Mouse (Mus musculus): Measurements from ENCODE around the gene Arr3. TPM values are rescaled to one million over a fixed set of nuclear protein-coding genes. Genes with fewer than 3 reads are reported as not detected.

Arr3 gene
- polyA plus RNA-seq, 1 experiment: not detected

DNA sequence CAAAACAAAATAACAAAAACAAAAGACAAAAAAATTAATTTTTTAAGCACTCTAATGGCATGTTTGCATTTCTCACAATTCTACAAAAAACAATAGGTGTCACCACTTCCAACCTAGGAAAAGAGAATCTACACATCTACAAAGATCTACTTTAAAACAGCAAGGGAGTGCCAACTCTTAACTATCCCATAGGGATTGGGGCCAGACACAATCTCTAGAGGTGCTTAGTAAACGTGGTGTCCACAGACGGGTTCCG is 20.2 kb downstream of the Arr3 start, which contains the start of gene Kif4:
Gene Kif4 (plus strand): TSS at position 192 of the 256 bp plus-strand sequence.
- no peaks in the 10 kb centered on the region for H3K4me1 ChIP-seq (ENCODE audit: control insufficient read depth, insufficient read depth, low read length)
- no peak for TF ChIP-seq CTCF (IDR thresholded peaks at IDR 0.05; ENCODE audit: borderline replicate concordance, insufficient read depth, low read length)
- TF ChIP-seq POLR2A (IDR thresholded peaks at IDR 0.05; ENCODE audit: low read depth, low read length): no peak
- peak within 1 kb of the TSS; percentile 69 for H3K27ac ChIP-seq (ENCODE audit: insufficient read depth, low read length)
- peak within 1 kb of the TSS; percentile 84 for H3K4me3 ChIP-seq (ENCODE audit: insufficient read depth, low read length)

DNA sequence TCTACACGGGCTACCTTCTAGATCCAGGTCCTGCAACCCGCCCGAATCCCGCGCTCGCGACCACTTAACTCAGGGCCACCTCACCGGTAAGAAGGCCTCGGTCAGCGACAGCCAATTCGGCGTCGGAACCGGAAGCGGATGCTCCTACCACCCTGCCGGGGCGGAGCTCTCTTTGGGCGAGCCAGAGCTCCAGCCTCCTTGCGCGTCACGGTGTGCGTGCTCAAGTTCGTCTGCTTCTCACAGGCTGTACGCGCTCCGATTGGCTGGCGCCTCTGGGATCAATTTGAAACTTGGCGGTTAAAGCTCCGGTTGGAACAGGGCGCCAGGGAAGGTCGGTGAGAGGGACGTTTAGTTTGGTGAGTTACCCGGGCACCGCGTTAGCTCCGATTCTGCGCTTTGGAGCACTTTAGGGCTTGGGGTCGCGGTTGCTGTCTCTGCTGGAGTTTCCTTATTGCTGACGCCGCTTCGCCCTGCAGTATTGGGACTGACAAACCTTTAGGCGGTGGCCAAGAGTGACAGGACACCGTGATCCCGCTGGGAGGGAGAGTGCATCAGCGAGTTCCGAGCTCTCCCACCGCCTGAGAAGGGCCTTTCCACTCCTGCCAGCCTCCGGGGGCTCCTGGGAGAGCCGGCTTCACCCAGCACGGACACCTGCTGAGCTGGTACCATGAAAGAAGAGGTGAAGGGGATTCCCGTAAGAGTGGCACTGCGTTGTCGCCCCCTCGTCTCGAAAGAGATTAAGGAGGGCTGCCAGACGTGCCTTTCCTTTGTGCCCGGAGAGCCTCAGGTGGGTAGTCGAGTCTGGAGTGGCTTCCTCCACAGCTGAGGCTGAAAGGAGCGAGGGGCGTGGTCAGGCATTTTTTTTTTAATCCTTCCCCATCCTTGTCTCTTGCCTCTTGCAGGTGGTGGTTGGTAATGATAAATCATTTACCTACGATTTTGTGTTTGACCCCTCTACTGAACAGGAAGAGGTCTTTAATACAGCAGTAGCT is 20.8 kb downstream of the Arr3 start, which contains the start of gene Pdzd11:
Gene Pdzd11 (minus strand): TSS at position 767 of the 992 bp plus-strand sequence.
- TF ChIP-seq POLR2A (IDR thresholded peaks at IDR 0.05; ENCODE audit: low read depth, low read length) (peak; percentile 85), CTCF (IDR thresholded peaks at IDR 0.05; ENCODE audit: borderline replicate concordance, insufficient read depth, low read length) (no peak)
- no peaks in the 10 kb centered on the region for H3K4me1 ChIP-seq (ENCODE audit: control insufficient read depth, insufficient read depth, low read length)
- peak within 1 kb of the TSS; percentile 84 for H3K4me3 ChIP-seq (ENCODE audit: insufficient read depth, low read length)
- H3K27ac ChIP-seq (ENCODE audit: insufficient read depth, low read length): peak within 1 kb of the TSS; percentile 69

DNA sequence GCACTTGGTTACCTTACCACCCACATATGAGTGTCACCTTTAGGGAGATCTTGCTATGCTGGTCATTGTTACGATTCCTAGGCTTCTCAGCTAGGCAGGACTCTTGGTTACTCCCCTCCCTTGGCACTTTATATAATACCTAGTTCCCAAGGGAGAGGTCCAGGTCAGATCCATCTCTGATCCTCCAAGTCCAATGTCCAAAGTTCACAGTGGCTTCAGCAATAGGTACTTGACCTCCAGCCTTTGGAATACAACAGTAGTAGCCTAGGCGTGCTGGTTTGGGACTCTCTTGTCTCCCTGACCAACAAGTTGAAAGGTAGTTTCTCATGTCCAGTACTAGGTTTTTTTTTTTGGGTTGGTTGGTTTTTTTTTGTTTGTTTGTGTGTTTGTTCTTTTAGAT is 23.8 kb downstream of the Arr3 start:
- no peak for TF ChIP-seq CTCF (IDR thresholded peaks at IDR 0.05; ENCODE audit: borderline replicate concordance, insufficient read depth, low read length)
- Histone ChIP-seq H3K4me1 (ENCODE audit: control insufficient read depth, insufficient read depth, low read length) (no peaks in the 10 kb centered on the region), H3K27ac (ENCODE audit: insufficient read depth, low read length) (no peak overlapping the region), H3K4me3 (ENCODE audit: insufficient read depth, low read length) (no peak overlapping the region)

DNA sequence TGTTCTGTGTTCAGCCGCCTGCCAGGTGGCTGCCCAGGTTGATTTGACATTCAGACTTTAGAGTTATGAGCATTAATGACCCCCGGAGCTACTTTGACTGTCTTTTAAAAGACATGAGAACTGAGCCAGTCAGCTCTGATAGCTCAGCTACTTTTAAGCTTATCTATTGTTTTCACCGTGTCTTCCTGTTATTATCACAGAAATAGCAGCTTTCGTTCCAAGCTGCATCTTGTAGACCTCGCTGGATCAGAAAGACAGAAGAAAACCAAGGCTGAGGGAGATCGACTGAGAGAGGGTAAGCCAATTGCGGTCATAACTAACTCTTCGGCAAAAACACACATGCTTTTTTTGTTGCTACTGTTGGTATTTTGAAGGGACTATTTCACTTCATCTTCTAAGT is 33.2 kb downstream of the Arr3 start:
- Histone ChIP-seq H3K27ac (ENCODE audit: insufficient read depth, low read length) (no peak overlapping the region), H3K4me1 (ENCODE audit: control insufficient read depth, insufficient read depth, low read length) (no peaks in the 10 kb centered on the region), H3K4me3 (ENCODE audit: insufficient read depth, low read length) (no peak overlapping the region)
- TF ChIP-seq POLR2A (IDR thresholded peaks at IDR 0.05; ENCODE audit: low read depth, low read length): no peak
- no peak for TF ChIP-seq CTCF (IDR thresholded peaks at IDR 0.05; ENCODE audit: borderline replicate concordance, insufficient read depth, low read length)

DNA sequence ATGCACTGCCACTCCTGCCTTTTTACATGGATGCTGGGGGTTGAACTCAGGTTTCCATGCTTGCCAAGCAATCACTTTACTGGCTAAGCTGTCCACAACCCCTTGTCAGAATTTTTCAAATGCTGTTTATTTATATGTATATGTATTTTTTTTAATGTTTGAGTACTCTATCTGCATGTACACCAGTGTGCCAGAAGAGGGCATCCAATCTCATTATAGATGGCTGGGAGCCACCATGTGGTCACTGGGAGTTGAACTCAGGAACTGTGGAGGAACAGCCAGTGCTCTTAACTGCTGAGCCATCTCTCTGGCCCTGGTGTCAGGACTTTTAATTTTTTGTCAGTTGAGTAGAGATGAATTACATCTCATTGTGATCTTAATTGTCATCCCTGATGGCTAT is 47.6 kb downstream of the Arr3 start:
- no peak overlapping the region for H3K27ac ChIP-seq (ENCODE audit: insufficient read depth, low read length)
- no peaks in the 10 kb centered on the region for H3K4me1 ChIP-seq (ENCODE audit: control insufficient read depth, insufficient read depth, low read length)
- H3K4me3 ChIP-seq (ENCODE audit: insufficient read depth, low read length): no peak overlapping the region
- TF ChIP-seq CTCF (IDR thresholded peaks at IDR 0.05; ENCODE audit: borderline replicate concordance, insufficient read depth, low read length): no peak
- no peak for TF ChIP-seq POLR2A (IDR thresholded peaks at IDR 0.05; ENCODE audit: low read depth, low read length)

DNA sequence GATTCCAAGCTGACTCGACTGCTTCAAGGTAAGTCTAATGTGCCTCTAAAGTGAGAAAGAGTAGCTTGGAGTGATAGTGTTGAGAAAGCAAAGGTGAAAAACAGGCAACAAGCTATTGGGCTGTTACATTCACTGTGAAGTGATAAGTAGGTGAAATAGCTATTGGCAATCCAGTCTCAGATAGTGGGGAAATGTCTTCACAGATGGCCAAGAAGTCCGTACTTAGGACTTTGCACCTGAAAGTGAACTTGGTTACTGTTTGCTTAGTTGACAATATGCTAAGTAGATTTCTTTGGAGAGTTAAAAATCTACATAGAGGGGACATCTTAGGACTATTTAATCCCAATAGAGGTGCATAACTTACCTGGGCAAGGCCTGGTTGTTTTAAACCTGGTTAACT is 59.5 kb downstream of the Arr3 start:
- H3K4me3 ChIP-seq (ENCODE audit: insufficient read depth, low read length): no peak overlapping the region
- no peak for TF ChIP-seq POLR2A (IDR thresholded peaks at IDR 0.05; ENCODE audit: low read depth, low read length)
- no peak for TF ChIP-seq CTCF (IDR thresholded peaks at IDR 0.05; ENCODE audit: borderline replicate concordance, insufficient read depth, low read length)
- H3K4me1 ChIP-seq (ENCODE audit: control insufficient read depth, insufficient read depth, low read length): no peaks in the 10 kb centered on the region
- H3K27ac ChIP-seq (ENCODE audit: insufficient read depth, low read length): no peak overlapping the region

Other genes with a start within 250 kb of the Arr3 start
- gene Otud6a, start 176.5 kb upstream of the Arr3 start, polyA plus RNA-seq (2011; ENCODE audit: insufficient read length, low read depth, missing spikeins): not detected in 2 replicates
- gene Awat2, start 162.8 kb upstream of the Arr3 start, polyA plus RNA-seq (2011; ENCODE audit: insufficient read length, low read depth, missing spikeins): 0.50 TPM in 1 of 2 replicates, not detected in the other
- 51.9 and 66.7 TPM in 2 replicates for gene Igbp1, start 111.2 kb upstream of the Arr3 start, polyA plus RNA-seq (2011; ENCODE audit: insufficient read length, low read depth, missing spikeins)
- gene Dgat2l6, start 80.7 kb upstream of the Arr3 start, polyA plus RNA-seq (2011; ENCODE audit: insufficient read length, low read depth, missing spikeins): not detected in 2 replicates
- gene Awat1, start 33.2 kb upstream of the Arr3 start, polyA plus RNA-seq (2011; ENCODE audit: insufficient read length, low read depth, missing spikeins): not detected in 2 replicates
- gene P2ry4, start 10.6 kb upstream of the Arr3 start, polyA plus RNA-seq (2011; ENCODE audit: insufficient read length, low read depth, missing spikeins): 0.12 TPM in 1 of 2 replicates, not detected in the other
- 24.7 and 29.8 TPM in 2 replicates for gene Kif4, start 20.2 kb downstream of the Arr3 start, polyA plus RNA-seq (2011; ENCODE audit: insufficient read length, low read depth, missing spikeins)
- 80.6 and 82.3 TPM in 2 replicates for gene Pdzd11, start 21.1 kb downstream of the Arr3 start, polyA plus RNA-seq (2011; ENCODE audit: insufficient read length, low read depth, missing spikeins)
- 0.80 and 3.5 TPM in 2 replicates for gene Gdpd2, start 124.4 kb downstream of the Arr3 start, polyA plus RNA-seq (2011; ENCODE audit: insufficient read length, low read depth, missing spikeins)
- 37.7 and 45.0 TPM in 2 replicates for gene Dlg3, start 162.2 kb downstream of the Arr3 start, polyA plus RNA-seq (2011; ENCODE audit: insufficient read length, low read depth, missing spikeins)